Mouse (Mus musculus) embryo, embryonic 11 days (tissue): ENCODE results near the gene Cylc1.

Source experiments
- DNase-seq: peaks from one replicate; pipeline ENCODE4 v3.0.0-alpha.2; 2015

Cylc1 gene

GRCm38 (mm10) chrX:111110118-111110517 lies at the start of gene Cylc1:
Gene Cylc1, plus strand, starts transcription at chrX:111110418.
- no peak for DNase-seq

- DNase-seq = no peak
Observed at GRCm38 (mm10) chrX:111078680-111079079, 31.5 kb upstream of the Cylc1 start.

- DNase-seq = no peak
Observed at GRCm38 (mm10) chrX:111168040-111168439, 57.8 kb downstream of the Cylc1 start, which contains the start of gene Gm10112. Gene Gm10112, plus strand, starts transcription at chrX:111168340.
